Mouse (Mus musculus): ENCODE data around the gene Zfp771. TPM values are rescaled to one million over a fixed set of nuclear protein-coding genes. Genes with fewer than 3 reads are reported as not detected.

The Zfp771 gene
- 0.98 TPM for polyA plus RNA-seq (2014; fragmentation: Illumina TruSeq; extraction: RNeasy Lipid Tissue Mini Kit (QIAGEN cat#74804); ENCODE audit: low read depth, low replicate concordance)

GRCm38 (mm10) chr7:127243870-127244657 is at the start of gene Zfp771:
Gene Zfp771 (plus strand): TSS chr7:127244274.

GRCm38 (mm10) chr7:127195544-127196295 is 48.4 kb upstream of the Zfp771 start, which contains the start of gene Cd2bp2:
Gene Cd2bp2 (minus strand): TSS chr7:127196050.

GRCm38 (mm10) chr7:127208295-127208552 is 35.9 kb upstream of the Zfp771 start, which contains the start of gene Tbc1d10b:
Gene Tbc1d10b (minus strand): TSS chr7:127208468.

GRCm38 (mm10) chr7:127208553-127209438 is 35.3 kb upstream of the Zfp771 start, which contains the start of gene Mylpf:
Gene Mylpf (plus strand): TSS chr7:127208890.

GRCm38 (mm10) chr7:127232622-127233367 is 11.3 kb upstream of the Zfp771 start, which contains the start of the genes Zfp553 and Sept1:
Gene Zfp553 (plus strand): TSS chr7:127233061.
Gene Sept1 (minus strand): TSS chr7:127233130.

GRCm38 (mm10) chr7:127260309-127261111 is 16.4 kb downstream of the Zfp771 start, which contains the start of gene Dctpp1:
Gene Dctpp1 (minus strand): TSS chr7:127260709.

GRCm38 (mm10) chr7:127273925-127274789 is 30.1 kb downstream of the Zfp771 start, which contains the start of gene Sephs2:
Gene Sephs2 (minus strand): TSS chr7:127274055.

GRCm38 (mm10) chr7:127296098-127296497 is 52.0 kb downstream of the Zfp771 start, which contains the start of gene Itgal:
Gene Itgal (plus strand): TSS chr7:127296260.

Other genes with a start within 250 kb of the Zfp771 start
- 2.1 TPM for gene Mvp, start 229.7 kb upstream of the Zfp771 start, polyA plus RNA-seq (2014; fragmentation: Illumina TruSeq; extraction: RNeasy Lipid Tissue Mini Kit (QIAGEN cat#74804); ENCODE audit: low read depth, low replicate concordance)
- gene Pagr1b, start 227.8 kb upstream of the Zfp771 start, polyA plus RNA-seq (2014; fragmentation: Illumina TruSeq; extraction: RNeasy Lipid Tissue Mini Kit (QIAGEN cat#74804); ENCODE audit: low read depth, low replicate concordance): not detected
- gene Pagr1a, start 226.9 kb upstream of the Zfp771 start, polyA plus RNA-seq (2014; fragmentation: Illumina TruSeq; extraction: RNeasy Lipid Tissue Mini Kit (QIAGEN cat#74804); ENCODE audit: low read depth, low replicate concordance): not detected
- gene Gm42742, start 223.2 kb upstream of the Zfp771 start, polyA plus RNA-seq (2014; fragmentation: Illumina TruSeq; extraction: RNeasy Lipid Tissue Mini Kit (QIAGEN cat#74804); ENCODE audit: low read depth, low replicate concordance): 0.69 TPM
- gene Prrt2, start 223.1 kb upstream of the Zfp771 start, polyA plus RNA-seq (2014; fragmentation: Illumina TruSeq; extraction: RNeasy Lipid Tissue Mini Kit (QIAGEN cat#74804); ENCODE audit: low read depth, low replicate concordance): 1.0 TPM
- gene Maz, start 217.2 kb upstream of the Zfp771 start, polyA plus RNA-seq (2014; fragmentation: Illumina TruSeq; extraction: RNeasy Lipid Tissue Mini Kit (QIAGEN cat#74804); ENCODE audit: low read depth, low replicate concordance): 19.3 TPM
- gene Kif22, start 201.8 kb upstream of the Zfp771 start, polyA plus RNA-seq (2014; fragmentation: Illumina TruSeq; extraction: RNeasy Lipid Tissue Mini Kit (QIAGEN cat#74804); ENCODE audit: low read depth, low replicate concordance): 2.2 TPM
- gene Zg16, start 156.9 kb upstream of the Zfp771 start, polyA plus RNA-seq (2014; fragmentation: Illumina TruSeq; extraction: RNeasy Lipid Tissue Mini Kit (QIAGEN cat#74804); ENCODE audit: low read depth, low replicate concordance): 1,501 TPM
- gene AI467606, start 152.9 kb upstream of the Zfp771 start, polyA plus RNA-seq (2014; fragmentation: Illumina TruSeq; extraction: RNeasy Lipid Tissue Mini Kit (QIAGEN cat#74804); ENCODE audit: low read depth, low replicate concordance): 2.7 TPM
- gene Qprt, start 122.0 kb upstream of the Zfp771 start, polyA plus RNA-seq (2014; fragmentation: Illumina TruSeq; extraction: RNeasy Lipid Tissue Mini Kit (QIAGEN cat#74804); ENCODE audit: low read depth, low replicate concordance): 0.35 TPM
- 0.98 TPM for gene Spn, start 106.5 kb upstream of the Zfp771 start, polyA plus RNA-seq (2014; fragmentation: Illumina TruSeq; extraction: RNeasy Lipid Tissue Mini Kit (QIAGEN cat#74804); ENCODE audit: low read depth, low replicate concordance)
- 11.7 TPM for gene Cd2bp2, start 48.2 kb upstream of the Zfp771 start, polyA plus RNA-seq (2014; fragmentation: Illumina TruSeq; extraction: RNeasy Lipid Tissue Mini Kit (QIAGEN cat#74804); ENCODE audit: low read depth, low replicate concordance)
- gene Tbc1d10b, start 35.8 kb upstream of the Zfp771 start, polyA plus RNA-seq (2014; fragmentation: Illumina TruSeq; extraction: RNeasy Lipid Tissue Mini Kit (QIAGEN cat#74804); ENCODE audit: low read depth, low replicate concordance): 4.4 TPM
- gene Mylpf, start 35.4 kb upstream of the Zfp771 start, polyA plus RNA-seq (2014; fragmentation: Illumina TruSeq; extraction: RNeasy Lipid Tissue Mini Kit (QIAGEN cat#74804); ENCODE audit: low read depth, low replicate concordance): not detected
- 1.8 TPM for gene Zfp553, start 11.2 kb upstream of the Zfp771 start, polyA plus RNA-seq (2014; fragmentation: Illumina TruSeq; extraction: RNeasy Lipid Tissue Mini Kit (QIAGEN cat#74804); ENCODE audit: low read depth, low replicate concordance)
- gene Sept1, start 11.1 kb upstream of the Zfp771 start, polyA plus RNA-seq (2014; fragmentation: Illumina TruSeq; extraction: RNeasy Lipid Tissue Mini Kit (QIAGEN cat#74804); ENCODE audit: low read depth, low replicate concordance): 1.1 TPM
- gene Dctpp1, start 16.4 kb downstream of the Zfp771 start, polyA plus RNA-seq (2014; fragmentation: Illumina TruSeq; extraction: RNeasy Lipid Tissue Mini Kit (QIAGEN cat#74804); ENCODE audit: low read depth, low replicate concordance): 0.79 TPM
- 58.2 TPM for gene Sephs2, start 29.8 kb downstream of the Zfp771 start, polyA plus RNA-seq (2014; fragmentation: Illumina TruSeq; extraction: RNeasy Lipid Tissue Mini Kit (QIAGEN cat#74804); ENCODE audit: low read depth, low replicate concordance)
- gene Itgal, start 52.0 kb downstream of the Zfp771 start, polyA plus RNA-seq (2014; fragmentation: Illumina TruSeq; extraction: RNeasy Lipid Tissue Mini Kit (QIAGEN cat#74804); ENCODE audit: low read depth, low replicate concordance): 1.4 TPM
- 3.9 TPM for gene Zfp768, start 101.3 kb downstream of the Zfp771 start, polyA plus RNA-seq (2014; fragmentation: Illumina TruSeq; extraction: RNeasy Lipid Tissue Mini Kit (QIAGEN cat#74804); ENCODE audit: low read depth, low replicate concordance)
- 2.7 TPM for gene Zfp747, start 131.8 kb downstream of the Zfp771 start, polyA plus RNA-seq (2014; fragmentation: Illumina TruSeq; extraction: RNeasy Lipid Tissue Mini Kit (QIAGEN cat#74804); ENCODE audit: low read depth, low replicate concordance)
- 2.4 TPM for gene 9130019O22Rik, start 142.9 kb downstream of the Zfp771 start, polyA plus RNA-seq (2014; fragmentation: Illumina TruSeq; extraction: RNeasy Lipid Tissue Mini Kit (QIAGEN cat#74804); ENCODE audit: low read depth, low replicate concordance)
- 0.88 TPM for gene E430018J23Rik, start 149.4 kb downstream of the Zfp771 start, polyA plus RNA-seq (2014; fragmentation: Illumina TruSeq; extraction: RNeasy Lipid Tissue Mini Kit (QIAGEN cat#74804); ENCODE audit: low read depth, low replicate concordance)
- 4.9 TPM for gene Zfp764, start 162.5 kb downstream of the Zfp771 start, polyA plus RNA-seq (2014; fragmentation: Illumina TruSeq; extraction: RNeasy Lipid Tissue Mini Kit (QIAGEN cat#74804); ENCODE audit: low read depth, low replicate concordance)
- gene Zfp688, start 177.8 kb downstream of the Zfp771 start, polyA plus RNA-seq (2014; fragmentation: Illumina TruSeq; extraction: RNeasy Lipid Tissue Mini Kit (QIAGEN cat#74804); ENCODE audit: low read depth, low replicate concordance): 3.4 TPM
- 0.95 TPM for gene Zfp689, start 204.9 kb downstream of the Zfp771 start, polyA plus RNA-seq (2014; fragmentation: Illumina TruSeq; extraction: RNeasy Lipid Tissue Mini Kit (QIAGEN cat#74804); ENCODE audit: low read depth, low replicate concordance)
- 23.2 TPM for gene Prr14, start 215.3 kb downstream of the Zfp771 start, polyA plus RNA-seq (2014; fragmentation: Illumina TruSeq; extraction: RNeasy Lipid Tissue Mini Kit (QIAGEN cat#74804); ENCODE audit: low read depth, low replicate concordance)
- 9.1 TPM for gene Fbrs, start 234.9 kb downstream of the Zfp771 start, polyA plus RNA-seq (2014; fragmentation: Illumina TruSeq; extraction: RNeasy Lipid Tissue Mini Kit (QIAGEN cat#74804); ENCODE audit: low read depth, low replicate concordance)